Mouse (Mus musculus) thymus, postnatal 14 days (tissue): ENCODE measurements around the gene Itpripl2.

Experiments used
- DNase-seq: peaks from one replicate; pipeline ENCODE4 v3.0.0; 2021

Gene Itpripl2

GRCm38 (mm10) chr7:118486917-118487316, 4.9 kb downstream of the Itpripl2 start:
- DNase-seq = no peak

DNA sequence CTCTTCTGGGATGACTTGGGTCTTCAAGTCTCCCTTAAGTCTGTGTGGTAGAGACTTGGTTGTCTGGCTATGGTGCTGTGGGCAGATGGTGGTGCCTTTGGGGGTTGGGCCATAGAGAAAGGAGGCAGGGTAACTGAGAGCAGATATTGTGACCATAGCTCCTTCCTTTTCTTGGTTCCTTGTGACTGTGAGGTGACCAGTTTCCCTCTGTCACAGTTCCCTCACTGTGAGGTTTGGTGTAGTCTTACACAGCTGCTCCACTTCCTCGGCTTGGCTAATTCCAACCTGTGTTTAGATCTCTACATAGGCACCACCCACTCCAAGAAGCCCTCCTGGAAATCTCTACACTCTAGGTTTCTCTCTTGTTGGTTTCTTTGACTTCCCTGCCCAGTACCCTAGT, 7.8 kb downstream of the Itpripl2 start:
- DNase-seq = no peak

DNA sequence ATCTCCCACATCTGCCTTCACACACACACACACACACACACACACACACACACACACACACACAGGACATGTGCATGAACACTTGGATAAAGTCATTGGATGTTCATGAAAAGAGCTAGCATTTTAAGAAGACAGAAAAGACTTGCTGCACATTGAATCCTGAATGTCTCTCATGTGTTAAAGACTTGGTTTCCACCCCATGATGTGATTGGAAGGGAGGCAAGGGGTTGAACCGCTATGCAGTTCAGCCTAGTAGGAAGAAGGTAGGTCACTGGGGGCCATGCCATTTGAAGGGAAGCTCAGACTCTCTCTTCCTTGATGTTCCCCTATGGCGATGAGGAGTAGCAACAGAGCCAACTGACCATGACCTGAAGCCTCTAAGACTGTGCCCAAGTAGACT, 9.8 kb downstream of the Itpripl2 start:
- no peak for DNase-seq

- DNase-seq = no peak
Measured at GRCm38 (mm10) chr7:118481047-118481810, 10.5 kb downstream of the Itpripl2 start.

GRCm38 (mm10) chr7:118480160-118480709, 11.5 kb downstream of the Itpripl2 start:
- no peak for DNase-seq

- no peak for DNase-seq
Measured at GRCm38 (mm10) chr7:118478835-118479312, 12.9 kb downstream of the Itpripl2 start.

GRCm38 (mm10) chr7:118476428-118476827, 15.3 kb downstream of the Itpripl2 start:
- DNase-seq = no peak

- no peak for DNase-seq
Measured at GRCm38 (mm10) chr7:118475008-118475705, 16.6 kb downstream of the Itpripl2 start.

- no peak for DNase-seq
Measured at GRCm38 (mm10) chr7:118472886-118473285, 18.9 kb downstream of the Itpripl2 start.

DNA sequence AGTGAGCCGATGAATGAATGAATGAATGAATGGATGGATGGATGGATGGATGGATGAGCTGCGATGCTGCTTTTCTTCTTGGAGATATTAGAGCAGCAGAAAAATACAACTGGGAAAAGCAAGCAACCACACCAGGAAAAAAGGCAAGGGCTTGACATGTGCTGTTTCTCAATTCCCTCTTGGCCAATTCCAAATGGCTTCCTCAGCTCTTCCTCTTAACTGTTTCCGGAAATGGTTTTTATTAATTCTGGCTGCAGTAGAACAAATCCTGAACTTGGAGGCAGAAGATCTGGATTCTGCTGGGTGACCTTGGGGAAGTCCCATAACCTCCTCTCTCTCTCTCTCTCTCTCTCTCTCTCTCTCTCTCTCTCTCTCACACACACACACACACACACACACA, 23.7 kb downstream of the Itpripl2 start:
- no peak for DNase-seq

GRCm38 (mm10) chr7:118464432-118464831, 27.3 kb downstream of the Itpripl2 start:
- no peak for DNase-seq

- DNase-seq = no peak
Measured at GRCm38 (mm10) chr7:118462818-118463762, 28.7 kb downstream of the Itpripl2 start.

GRCm38 (mm10) chr7:118461400-118462136, 30.2 kb downstream of the Itpripl2 start:
- no peak for DNase-seq

- no peak for DNase-seq
Measured at GRCm38 (mm10) chr7:118453722-118454121, 38.1 kb downstream of the Itpripl2 start.

GRCm38 (mm10) chr7:118452940-118453339, 38.8 kb downstream of the Itpripl2 start:
- DNase-seq = no peak

DNA sequence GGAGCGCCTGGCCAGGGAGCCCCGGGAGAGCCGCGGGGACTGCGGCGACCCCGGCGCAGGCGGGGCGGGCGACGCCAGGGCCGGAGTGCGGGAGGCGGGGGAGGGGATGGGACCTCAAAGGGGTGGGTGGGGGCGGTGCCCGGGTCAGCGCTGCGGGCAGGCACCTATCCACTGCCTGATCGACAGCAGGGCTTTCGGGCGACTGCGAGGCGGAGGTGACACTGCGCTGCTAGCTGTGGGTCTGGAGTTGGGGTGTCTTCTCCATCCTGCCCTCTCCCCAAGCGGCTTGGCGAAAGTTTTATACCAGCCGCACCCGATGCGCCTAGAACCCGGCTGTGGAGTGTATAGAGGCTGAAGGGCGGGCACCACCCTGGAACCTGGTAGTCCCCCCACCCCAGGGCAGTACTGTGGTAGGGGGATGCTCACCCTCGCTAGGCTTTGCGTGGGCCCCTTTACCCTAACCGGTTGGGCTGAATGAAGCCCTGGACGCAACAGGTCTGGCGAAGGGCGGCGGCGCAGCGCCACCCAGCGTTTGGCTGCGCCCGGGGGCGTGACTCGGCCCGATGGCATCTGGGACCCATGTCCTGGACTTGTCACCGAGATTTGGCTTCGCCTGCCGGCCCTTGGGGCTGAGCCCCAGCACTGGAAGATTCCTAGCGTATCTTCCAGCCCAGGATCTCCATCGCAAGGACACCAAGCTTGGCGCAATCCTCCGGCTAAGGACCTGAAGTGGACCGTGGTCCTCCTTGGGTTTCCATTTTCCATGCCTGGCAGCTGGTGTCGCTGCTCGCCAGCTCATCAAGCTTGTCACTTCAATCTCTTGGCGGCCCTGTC, 43.4 kb downstream of the Itpripl2 start, which contains the start of gene Syt17:
Syt17 (minus strand) TSS at position 89 of the 834 bp plus-strand sequence.
- DNase-seq = peak; percentile 11

DNA sequence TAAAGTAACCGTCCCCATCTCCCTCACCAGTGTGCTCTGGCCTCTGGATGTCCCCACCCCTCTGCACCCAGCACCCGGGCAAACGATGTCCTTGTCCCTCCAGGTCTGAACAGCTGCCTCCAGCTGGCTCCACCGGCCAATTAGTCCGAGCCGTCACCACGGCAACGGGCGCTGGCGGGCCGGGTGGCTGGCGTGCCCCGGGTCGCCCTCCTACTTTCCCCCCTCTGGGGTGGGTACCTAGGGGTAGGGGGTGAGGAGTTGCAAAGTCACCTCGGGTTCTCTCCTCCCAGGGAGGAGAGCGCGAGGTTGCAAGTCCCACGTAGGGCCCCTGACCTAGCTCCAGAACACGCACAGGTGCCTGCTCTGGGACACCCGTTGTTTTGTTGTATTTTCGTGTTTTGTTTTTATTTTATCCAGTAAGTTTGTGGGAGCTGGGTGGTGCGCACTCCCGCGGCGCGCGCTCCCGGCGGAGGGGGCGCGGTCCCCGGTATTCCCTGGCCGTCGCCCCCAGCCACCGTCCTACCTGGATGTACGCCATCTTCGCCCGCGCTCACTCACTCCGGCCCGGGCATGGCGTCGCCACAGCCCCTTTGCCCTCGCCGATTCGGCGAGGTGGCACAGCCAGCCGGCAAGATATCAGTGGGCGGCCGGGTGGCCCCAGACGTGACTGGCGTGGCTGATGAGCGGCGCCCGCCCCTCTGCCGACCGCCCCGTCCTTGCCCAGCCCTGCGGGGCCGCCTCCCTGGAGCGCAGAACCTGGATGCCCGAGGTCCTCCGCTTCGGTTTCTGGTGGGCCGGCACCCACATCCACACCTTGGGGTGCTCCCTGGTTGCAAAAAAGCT, 44.3 kb downstream of the Itpripl2 start:
- DNase-seq = no peak

DNA sequence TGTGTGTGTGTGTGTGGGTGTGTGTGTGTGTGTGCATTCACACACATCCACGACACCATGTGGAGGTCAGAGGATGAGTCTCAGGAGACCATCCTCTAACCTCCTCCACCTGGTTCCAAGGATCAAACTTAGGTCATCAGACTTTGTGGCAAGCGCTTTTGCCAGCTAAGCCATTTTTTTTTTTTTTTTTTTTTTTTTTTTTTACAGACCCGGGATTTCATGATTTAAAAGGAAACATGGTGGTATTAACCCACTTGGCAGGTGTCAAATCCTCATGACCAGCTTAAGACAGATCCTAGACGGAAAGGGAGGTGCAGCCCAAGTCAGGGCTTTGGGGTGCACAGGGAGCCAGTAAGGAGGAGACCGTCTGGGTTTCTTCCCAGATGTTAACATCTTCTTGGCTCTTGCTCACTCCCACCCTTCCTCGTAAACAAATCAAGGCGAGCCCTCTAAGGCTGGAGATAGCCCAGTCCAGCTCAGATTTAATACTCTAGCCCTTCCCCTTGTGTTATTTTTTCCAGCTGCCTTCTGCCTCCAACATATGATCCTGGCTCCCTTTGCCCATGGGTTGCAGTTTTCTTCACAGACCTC, 47.8 kb downstream of the Itpripl2 start:
- DNase-seq = no peak

DNA sequence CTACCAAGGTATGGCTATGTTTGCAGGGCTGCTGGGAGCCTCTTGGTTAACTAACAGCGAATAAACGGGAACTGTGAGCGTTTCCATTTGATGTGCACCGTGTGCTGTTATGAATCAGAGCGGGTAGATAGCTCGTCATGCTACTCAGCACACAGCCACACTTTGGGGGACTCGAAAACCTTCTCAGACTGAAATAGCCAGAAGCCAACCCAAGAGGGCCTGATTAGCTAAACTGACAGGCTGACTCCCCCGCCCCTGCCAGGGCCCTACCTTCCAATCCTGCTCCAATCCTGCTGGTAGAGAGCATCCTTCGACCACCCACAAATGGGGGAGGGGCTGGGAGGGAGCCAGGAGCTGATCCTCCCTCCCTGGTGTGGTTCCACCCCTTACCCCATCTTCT, 48.4 kb downstream of the Itpripl2 start:
- no peak for DNase-seq

DNA sequence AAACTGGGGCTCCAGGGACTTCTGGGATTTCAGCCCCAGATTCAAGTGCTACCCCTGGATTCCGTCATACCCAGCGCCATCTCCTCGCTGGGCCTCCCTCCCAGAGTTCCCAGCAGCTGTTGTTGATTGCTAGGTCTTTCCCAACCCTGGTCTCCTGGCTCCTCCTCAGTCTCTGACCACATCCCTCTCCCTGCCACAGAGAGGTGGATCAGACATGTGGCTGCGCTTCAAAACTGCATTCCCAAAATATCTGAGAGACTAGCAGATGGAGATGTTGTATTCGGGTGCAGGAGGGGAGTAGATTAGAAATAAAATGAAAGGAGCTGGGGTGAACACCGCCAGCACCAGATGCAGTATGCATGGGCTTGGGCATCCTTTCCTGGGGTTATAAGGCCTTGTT, 50.2 kb downstream of the Itpripl2 start:
- DNase-seq = no peak
